Mouse (Mus musculus) right cerebral cortex, postnatal 4 days (tissue): ENCODE measurements around the gene Xylt2.
A peak's percentile ranks its signal among the peaks of the same experiment; 100 is the strongest.
"Not testable (repeated sequence)": the region's sequence is repeated elsewhere in the genome, so short reads cannot be mapped to it uniquely, and the experiment has no call there.

Source experiments
- DNase-seq: peaks from one replicate; pipeline ENCODE4 v3.0.0-alpha.2; 2022

The Xylt2 gene

GRCm38 (mm10) chr11:94676754-94677606, at the start of gene Xylt2:
Xylt2 (minus strand) TSS chr11:94677515.
- DNase-seq: peak; percentile 89

DNA sequence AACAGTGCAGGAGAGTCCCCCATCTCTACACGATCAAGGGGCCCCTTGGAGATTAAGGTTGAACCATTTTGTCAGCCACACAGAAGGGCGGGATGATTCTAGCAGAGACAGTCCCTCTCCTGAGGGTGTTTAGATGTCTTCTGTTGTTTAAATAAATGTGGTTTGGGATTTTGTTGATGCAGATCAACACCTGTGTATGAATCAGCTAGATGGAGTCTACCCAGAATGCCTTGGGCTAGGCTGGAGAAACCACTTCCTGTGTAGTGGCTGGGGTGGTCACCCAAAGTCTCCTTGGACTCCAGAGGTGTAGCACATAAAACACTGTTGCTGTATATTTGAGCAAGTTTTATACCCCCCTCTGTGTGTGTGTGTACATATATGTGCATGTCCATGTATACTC, 41.9 kb upstream of the Xylt2 start:
- no peak for DNase-seq

DNA sequence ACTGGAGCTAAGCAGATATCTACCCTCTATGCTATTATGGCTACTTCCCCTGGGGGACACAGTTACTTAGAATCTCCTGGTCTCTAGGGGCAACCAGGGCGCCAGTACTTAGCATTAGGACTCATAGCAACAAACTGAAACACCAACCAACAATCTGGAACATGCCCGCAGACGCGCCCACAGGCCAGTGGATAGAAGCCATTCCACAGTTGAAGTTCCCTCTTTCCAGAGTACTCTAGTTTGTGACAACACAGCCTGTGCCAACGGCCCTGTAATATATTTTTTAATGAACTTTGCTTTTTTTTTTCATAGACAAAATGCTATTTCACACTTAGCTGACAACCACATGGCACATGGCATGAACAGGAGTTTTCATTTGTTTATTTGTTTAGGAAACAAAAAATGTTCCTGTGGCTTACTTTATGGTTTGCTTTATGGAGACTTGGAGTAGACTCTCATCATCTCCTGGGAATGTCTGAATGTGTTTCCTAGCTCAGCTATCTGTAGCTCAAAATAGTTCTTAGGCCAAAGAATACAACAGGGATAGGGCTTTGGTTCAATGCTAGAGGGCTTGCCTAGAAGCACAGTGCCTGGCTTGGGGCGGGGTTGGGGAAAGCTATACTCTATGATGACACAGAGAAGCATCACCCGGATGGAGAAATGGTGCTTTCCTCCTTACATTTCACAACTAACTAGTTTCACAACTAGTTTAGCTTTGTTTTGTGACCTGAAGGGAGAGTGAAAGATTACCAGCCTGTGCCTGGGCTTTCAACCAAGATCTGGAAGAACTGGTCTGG, 41.0 kb upstream of the Xylt2 start:
- no peak for DNase-seq

GRCm38 (mm10) chr11:94717239-94717638, 39.9 kb upstream of the Xylt2 start:
- DNase-seq: no peak

GRCm38 (mm10) chr11:94716754-94717153, 39.4 kb upstream of the Xylt2 start:
- DNase-seq: peak; percentile 11

DNA sequence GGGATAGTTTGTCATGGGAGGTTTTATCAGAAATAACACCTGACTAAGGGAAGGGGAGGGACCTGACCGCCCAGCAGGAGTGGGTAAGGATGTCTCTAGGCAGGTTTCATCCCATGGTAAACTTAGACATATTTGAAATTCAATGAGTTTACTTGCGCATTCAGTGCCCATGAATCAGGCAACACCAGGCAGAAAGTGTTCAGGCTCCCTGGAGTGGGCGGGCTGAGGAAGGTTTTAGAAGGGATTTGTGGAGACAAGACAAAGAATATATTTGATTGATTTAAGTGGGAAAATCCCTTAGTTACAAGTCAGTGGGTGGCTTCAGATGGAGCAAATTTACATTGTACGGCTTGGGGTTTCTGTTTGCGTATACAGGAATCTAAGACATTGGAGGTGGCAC, 38.3 kb upstream of the Xylt2 start:
- DNase-seq: no peak

DNA sequence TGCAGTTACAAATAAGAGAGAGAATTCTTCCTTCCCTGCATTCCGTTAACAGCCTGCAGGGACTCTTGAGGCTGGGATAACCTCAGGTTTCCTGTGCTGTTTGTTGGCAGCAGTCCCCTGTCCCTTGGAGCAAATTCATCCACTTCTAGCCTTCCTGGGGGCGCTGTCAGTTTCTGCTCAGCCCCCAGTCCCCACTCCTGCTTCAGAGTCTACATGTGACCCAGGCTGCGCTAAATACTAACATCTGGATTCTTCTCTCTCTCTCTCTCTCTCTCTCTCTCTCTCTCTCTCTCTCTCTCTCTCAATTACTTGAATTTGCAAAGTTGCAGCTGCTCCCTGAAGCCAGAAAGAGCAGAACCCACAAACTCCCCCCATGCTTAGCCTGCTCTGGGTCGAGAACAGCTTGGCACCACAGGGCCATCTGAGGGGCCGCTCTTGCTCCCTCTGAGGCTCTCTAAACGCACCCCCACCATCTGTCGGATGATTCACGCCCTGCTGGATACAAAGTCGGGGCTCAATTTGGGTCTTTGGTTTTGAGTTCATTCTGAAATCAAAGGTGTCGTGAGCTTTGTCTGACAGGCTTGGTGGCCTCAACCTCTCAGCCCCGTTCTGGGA, 36.0 kb upstream of the Xylt2 start:
- DNase-seq: no peak

- peak; percentile 11 for DNase-seq
Measured at GRCm38 (mm10) chr11:94704472-94704871, 27.2 kb upstream of the Xylt2 start, which contains the start of gene Gm11541. Gm11541 (minus strand) TSS chr11:94704499.

DNA sequence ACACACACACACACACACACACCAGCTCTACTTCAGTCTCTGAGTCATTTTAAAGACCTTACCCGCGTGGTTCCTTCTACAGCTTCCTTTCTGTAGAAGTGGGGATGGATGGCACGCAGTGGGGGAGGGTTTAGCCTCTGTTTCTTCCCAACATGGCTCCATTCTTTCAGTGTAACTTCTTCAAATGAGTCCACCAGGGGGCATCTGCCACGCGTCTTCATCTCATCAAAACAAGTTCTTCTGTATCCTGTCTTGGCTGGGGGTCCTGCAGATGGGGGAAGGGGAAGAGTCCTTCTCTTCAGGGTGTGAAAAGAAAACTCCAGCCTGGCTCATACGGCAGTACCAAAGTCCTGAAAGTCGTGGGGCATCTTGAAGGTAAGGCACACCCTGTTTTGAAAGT, 26.7 kb upstream of the Xylt2 start:
- DNase-seq: no peak

DNA sequence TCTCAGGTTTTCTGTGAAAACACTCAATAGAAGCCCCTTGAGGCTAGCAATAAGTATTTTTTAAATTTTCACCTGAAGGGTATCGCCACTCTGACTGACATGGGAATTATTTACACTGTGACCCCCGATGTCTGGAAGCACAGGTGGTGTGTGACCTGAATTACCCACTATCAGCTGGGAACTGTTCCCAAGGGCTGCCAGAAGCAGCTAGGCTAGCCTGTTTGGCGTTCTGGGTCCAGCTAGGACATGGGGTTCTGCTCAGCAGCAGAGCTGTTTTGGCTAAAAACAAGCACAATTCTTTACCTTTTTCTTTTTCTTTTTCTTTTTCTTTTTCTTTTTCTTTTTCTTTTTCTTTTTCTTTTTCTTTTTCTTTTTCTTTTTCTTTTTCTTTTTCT, 24.9 kb upstream of the Xylt2 start:
- DNase-seq: no peak

DNA sequence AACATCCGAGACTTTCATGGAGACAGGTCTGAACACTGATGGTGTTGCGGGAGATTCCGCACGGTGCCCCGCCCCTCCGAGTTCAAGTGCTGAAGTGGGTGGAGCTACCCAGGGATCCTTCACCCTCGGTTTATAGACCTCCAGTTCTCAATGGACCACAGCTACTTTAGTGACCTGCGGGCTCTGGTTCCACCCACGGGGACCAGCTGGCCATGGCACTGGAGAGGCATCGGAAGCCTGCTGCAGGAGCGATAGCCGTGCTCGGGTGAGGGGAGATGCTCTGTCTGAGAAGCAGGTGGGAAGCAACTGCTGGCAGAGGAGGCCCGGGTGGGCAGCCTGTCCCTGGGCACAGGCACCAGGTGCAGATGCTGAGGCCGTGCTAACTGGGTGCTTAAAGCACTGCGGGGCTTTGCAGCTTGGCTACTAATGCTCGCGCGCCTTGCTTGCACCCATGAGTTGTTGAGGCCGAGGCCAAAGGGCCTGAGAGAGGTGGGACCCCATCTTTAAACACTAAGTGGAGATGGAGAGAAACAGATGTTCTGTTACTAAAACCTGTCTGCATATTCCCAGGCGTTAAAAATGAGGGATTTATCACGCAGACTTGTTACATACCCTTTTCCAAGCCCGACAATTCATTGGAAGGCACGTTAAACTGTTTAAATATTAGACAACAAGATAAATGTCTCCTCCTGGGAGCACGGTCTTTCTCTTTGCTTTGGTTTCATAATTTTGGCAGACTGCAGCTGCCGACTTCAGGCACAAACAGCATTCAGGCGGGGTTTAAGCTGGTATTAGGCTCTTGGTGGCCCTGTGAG, 24.3 kb upstream of the Xylt2 start:
- DNase-seq: no peak

- DNase-seq: no peak
Measured at GRCm38 (mm10) chr11:94699399-94699798, 22.1 kb upstream of the Xylt2 start.

- DNase-seq: no peak
Measured at GRCm38 (mm10) chr11:94697703-94698464, 20.6 kb upstream of the Xylt2 start.

- DNase-seq: no peak
Measured at GRCm38 (mm10) chr11:94697140-94697539, 19.8 kb upstream of the Xylt2 start.

DNA sequence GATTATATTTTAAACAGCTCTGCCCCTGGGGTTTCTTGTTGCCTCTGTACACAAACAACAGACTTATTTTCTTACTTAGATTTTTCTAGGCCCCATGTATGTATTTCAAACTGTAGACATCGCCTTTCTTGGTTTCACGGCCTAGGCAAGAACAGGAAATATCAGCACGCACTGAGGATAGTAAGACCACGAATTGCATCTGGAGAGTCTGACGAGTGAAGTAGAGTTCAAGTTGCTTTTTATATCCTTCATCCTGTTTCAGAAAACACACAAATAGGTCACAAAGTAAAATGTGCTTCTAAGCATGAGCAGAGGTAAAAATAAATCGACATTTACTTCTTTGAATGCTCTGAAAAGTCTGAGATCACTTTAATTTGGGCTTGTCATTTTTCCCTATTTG, 18.2 kb upstream of the Xylt2 start:
- DNase-seq: no peak

GRCm38 (mm10) chr11:94692502-94692901, 15.2 kb upstream of the Xylt2 start:
- DNase-seq: not testable (repeated sequence)

GRCm38 (mm10) chr11:94687178-94687577, 9.9 kb upstream of the Xylt2 start:
- no peak for DNase-seq

DNA sequence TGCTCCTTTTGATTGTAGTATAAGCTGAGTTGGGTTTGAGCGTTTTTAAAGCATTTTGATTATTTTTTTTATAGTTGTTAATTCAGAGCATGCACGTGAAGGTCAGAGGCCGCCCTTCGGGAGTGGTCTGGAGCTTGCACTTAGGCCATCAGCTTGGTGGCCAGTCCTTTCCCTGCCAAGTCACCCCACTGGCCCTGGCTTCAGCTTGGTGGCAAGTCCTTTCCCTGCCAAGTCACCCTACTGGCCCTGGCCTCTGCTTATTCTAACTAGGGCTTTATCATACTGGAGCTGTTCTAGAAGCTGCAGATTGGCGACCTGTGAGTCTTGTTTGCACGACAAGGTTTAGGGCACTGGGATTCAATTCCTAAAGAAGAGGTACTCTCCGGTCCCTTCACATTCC, 5.1 kb upstream of the Xylt2 start:
- no peak for DNase-seq

DNA sequence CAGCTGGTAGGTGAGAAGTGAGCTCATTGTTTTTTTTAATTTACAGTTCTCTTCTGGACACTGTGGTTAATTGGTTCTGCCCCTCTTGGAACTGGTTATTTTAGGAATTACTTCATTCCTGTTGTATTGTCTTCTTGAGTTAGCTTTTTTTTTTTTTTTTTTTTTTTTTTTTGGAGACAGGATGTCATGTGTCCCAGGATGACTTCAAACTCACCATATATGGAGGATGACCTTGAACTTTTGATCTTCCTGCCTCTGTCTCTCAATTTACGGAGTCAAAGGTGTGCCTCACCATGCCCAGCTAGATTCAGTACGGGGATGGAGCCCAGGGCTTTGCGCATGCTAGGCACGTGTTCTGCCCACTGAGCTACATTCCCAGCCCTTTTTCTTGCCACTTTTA, 4.3 kb upstream of the Xylt2 start:
- DNase-seq: no peak

GRCm38 (mm10) chr11:94680639-94681038, 3.3 kb upstream of the Xylt2 start:
- DNase-seq: no peak

DNA sequence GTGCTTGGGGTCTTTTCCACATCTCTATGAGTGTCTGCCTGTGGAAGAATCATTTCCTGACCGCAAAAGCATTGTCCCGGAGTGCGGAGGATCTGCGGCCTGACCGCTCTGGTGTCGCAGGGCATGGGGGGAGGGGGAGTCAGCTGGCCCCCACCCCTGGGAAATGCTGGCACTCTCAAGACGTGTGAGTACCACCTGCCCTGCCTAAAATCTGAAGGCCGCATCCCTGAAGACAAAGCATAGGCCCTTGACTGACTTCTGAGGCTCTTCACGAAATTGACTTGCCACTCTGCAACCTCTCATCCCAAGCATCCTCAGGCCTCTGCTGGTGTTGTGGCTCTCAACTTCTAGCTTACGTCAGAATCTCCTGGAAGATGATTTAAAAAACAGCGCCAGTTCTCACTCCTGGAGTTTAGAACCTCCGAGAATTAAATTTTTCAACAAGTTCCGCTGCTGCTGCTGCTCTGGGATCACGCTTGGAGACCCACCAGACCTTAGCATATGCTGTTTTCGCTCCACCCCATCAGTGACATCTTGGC, 361 bp upstream of the Xylt2 start:
- DNase-seq: no peak

DNA sequence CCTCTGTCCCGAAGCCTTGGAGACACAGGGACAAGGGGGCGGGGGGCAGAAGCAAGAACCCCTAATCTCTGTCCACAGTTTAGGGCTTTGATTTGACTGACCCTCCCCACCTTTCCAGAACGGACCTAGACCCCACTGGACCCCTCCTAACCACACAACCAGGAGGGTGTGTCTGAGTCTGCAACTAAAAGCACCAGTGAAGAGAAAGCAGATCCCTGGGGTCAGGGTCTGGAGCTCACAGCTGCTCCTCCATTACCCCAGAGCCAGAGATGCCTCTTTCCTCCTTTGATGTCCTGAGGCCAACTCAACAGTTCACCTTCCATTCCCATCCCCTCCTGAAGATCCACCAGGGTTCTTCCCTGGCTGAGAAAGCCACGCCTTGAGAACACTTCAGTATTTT, 1.0 kb downstream of the Xylt2 start:
- no peak for DNase-seq
